Mouse (Mus musculus) kidney, postnatal 4 days (tissue): Measurements from ENCODE around the gene S100a13.

Source experiments
- DNase-seq, 2 experiments: peaks; one replicate each; pipeline ENCODE4 v3.0.0; 2021; ENCODE audit warnings: mixed read lengths in 2 of 2

S100a13 gene

GRCm38 (mm10) chr3:90560008-90560628, 45.9 kb downstream of the S100a13 start, which contains the start of gene S100a3:
Gene S100a3 (plus strand): TSS chr3:90560578.
- DNase-seq = no peak
